Mouse (Mus musculus) intestine, postnatal 0 days (tissue): Measurements from ENCODE around the gene Slc9a9. TPM values are rescaled to one million over a fixed set of nuclear protein-coding genes. Genes with fewer than 3 reads are reported as not detected.

Experiments used
- ATAC-seq: fragments of 200-750 bp; cut with Nextera tagmentation; 2 replicates; pipeline ENCODE4 v1.8.0; 2017; ENCODE audit warnings: mild to moderate bottlenecking, moderate TSS enrichment, moderate library complexity
- H3K27ac ChIP-seq: fragments of 300-500 bp; sonication (generic); 2 replicates; pipeline ENCODE4 v1.5.1; 2014; ENCODE audit warnings: mild to moderate bottlenecking, low read depth, low read length, moderate library complexity
- H3K27me3 ChIP-seq: fragments of 300-500 bp; sonication (generic); replicated peaks from 2 replicates; pipeline ENCODE4 v1.6.1; 2014; ENCODE audit warnings: low read length, mixed read lengths; ENCODE audit not compliant: control insufficient read depth, insufficient read depth
- H3K36me3 ChIP-seq: fragments of 300-500 bp; sonication (generic); 2 replicates; pipeline ENCODE4 v1.6.1; 2014; ENCODE audit warnings: mild to moderate bottlenecking, moderate library complexity; ENCODE audit not compliant: control insufficient read depth, insufficient read depth
- H3K4me1 ChIP-seq: fragments of 300-500 bp; sonication (generic); replicated peaks from 2 replicates; pipeline ENCODE4 v1.6.1; 2014; ENCODE audit warnings: antibody characterized with exemption, low read length, mixed read lengths; ENCODE audit not compliant: control insufficient read depth, insufficient read depth
- H3K4me2 ChIP-seq: fragments of 300-500 bp; sonication (generic); replicated peaks from 2 replicates; pipeline ENCODE4 v1.6.1; 2014; ENCODE audit warnings: low read depth, mild to moderate bottlenecking, moderate library complexity
- H3K4me3 ChIP-seq: fragments of 300-500 bp; sonication (generic); 2 replicates; pipeline ENCODE4 v1.5.1; 2014; ENCODE audit warnings: low read depth, low read length
- H3K9ac ChIP-seq: fragments of 300-500 bp; sonication (generic); 2 replicates; pipeline ENCODE4 v1.6.1; 2014; ENCODE audit warnings: mild to moderate bottlenecking, low read depth, low read length
- H3K9me3 ChIP-seq: fragments of 300-500 bp; sonication (generic); 2 replicates; pipeline ENCODE4 v1.6.1; 2016; ENCODE audit warnings: mixed run types; ENCODE audit not compliant: control insufficient read depth
- CTCF ChIP-seq: sonication (generic); IDR thresholded peaks from 2 replicates; pipeline ENCODE4 v1.5.1; 2016; ENCODE audit warnings: low read depth, mild to moderate bottlenecking, control low read depth, antibody characterized with exemption, moderate library complexity
- WGBS: fragments of 180-500 bp; shearing (Covaris S2); extraction: QIAGEN DNeasy Blood & Tissue Kit; methylation state at CpG from one replicate; pipeline ENCODE4 v1.1.7; 2014; 5-methylcytosine and 5-hydroxymethylcytosine counted together
- polyA plus RNA-seq: library from polyadenylated mRNA; unstranded; fragments of >200 nt; fragmentation: Nextera tagmentation; extraction: Ambion mirVana; gene quantifications from 2 replicates; pipeline ENCODE4 v1.2.1, GENCODE M21; 2015

Gene Slc9a9
- polyA plus RNA-seq, 1 experiment from 2014 or later: 1.0 TPM

GRCm38 (mm10) chr9:94712084-94712483 is 42.4 kb downstream of the Slc9a9 start:
- Histone ChIP-seq H3K27ac (no peak overlapping the region), H3K36me3 (no peaks in the 10 kb centered on the region), H3K4me2 (no peak overlapping the region), H3K4me1 (no peaks in the 10 kb centered on the region), H3K27me3 (no peaks in the 10 kb centered on the region), H3K4me3 (no peak overlapping the region), H3K9ac (no peak overlapping the region), H3K9me3 (no peaks in the 10 kb centered on the region)
- WGBS: 90% methylated on average over 5 of the region's 5 CpGs
- ATAC-seq: no peak
- no peak for TF ChIP-seq CTCF

GRCm38 (mm10) chr9:94716695-94717094 is 47.0 kb downstream of the Slc9a9 start:
- no peak for TF ChIP-seq CTCF
- H3K27ac ChIP-seq: no peak overlapping the region
- no peaks in the 10 kb centered on the region for H3K36me3 ChIP-seq
- H3K4me3 ChIP-seq: no peak overlapping the region
- H3K27me3 ChIP-seq: no peaks in the 10 kb centered on the region
- no peaks in the 10 kb centered on the region for H3K4me1 ChIP-seq
- H3K4me2 ChIP-seq: no peak overlapping the region
- 72% methylated on average over 2 of the region's 2 CpGs for WGBS
- H3K9ac ChIP-seq: no peak overlapping the region
- no peak for ATAC-seq
- H3K9me3 ChIP-seq: no peaks in the 10 kb centered on the region

- Histone ChIP-seq H3K9me3 (no peaks in the 10 kb centered on the region), H3K36me3 (no peaks in the 10 kb centered on the region), H3K9ac (no peak overlapping the region), H3K27ac (no peak overlapping the region), H3K4me2 (no peak overlapping the region), H3K4me1 (no peaks in the 10 kb centered on the region), H3K27me3 (no peaks in the 10 kb centered on the region), H3K4me3 (no peak overlapping the region)
- WGBS: 87% methylated on average over 2 of the region's 2 CpGs
- no peak for TF ChIP-seq CTCF
- no peak for ATAC-seq
Measured at GRCm38 (mm10) chr9:94723631-94724030, 53.9 kb downstream of the Slc9a9 start.

- no peak overlapping the region for H3K4me2 ChIP-seq
- H3K27me3 ChIP-seq: no peaks in the 10 kb centered on the region
- no peak overlapping the region for H3K27ac ChIP-seq
- H3K9me3 ChIP-seq: no peaks in the 10 kb centered on the region
- no peak for ATAC-seq
- 92% methylated on average over 5 of the region's 5 CpGs for WGBS
- no peak overlapping the region for H3K9ac ChIP-seq
- no peak for TF ChIP-seq CTCF
- H3K4me1 ChIP-seq: no peaks in the 10 kb centered on the region
- H3K4me3 ChIP-seq: no peak overlapping the region
- no peaks in the 10 kb centered on the region for H3K36me3 ChIP-seq
Measured at GRCm38 (mm10) chr9:94725121-94725520, 55.4 kb downstream of the Slc9a9 start.

- Histone ChIP-seq H3K9ac (no peak overlapping the region), H3K4me2 (no peak overlapping the region), H3K9me3 (no peaks in the 10 kb centered on the region), H3K4me3 (no peak overlapping the region), H3K4me1 (no peaks in the 10 kb centered on the region), H3K27me3 (no peaks in the 10 kb centered on the region), H3K36me3 (no peaks in the 10 kb centered on the region), H3K27ac (no peak overlapping the region)
- TF ChIP-seq CTCF: peak; percentile 67
- WGBS: 34% methylated on average over 5 of the region's 5 CpGs
- ATAC-seq: no peak
Measured at GRCm38 (mm10) chr9:94727457-94727856, 57.7 kb downstream of the Slc9a9 start.

- WGBS: 88% methylated on average over 8 of the region's 8 CpGs
- Histone ChIP-seq H3K36me3 (no peaks in the 10 kb centered on the region), H3K9ac (no peak overlapping the region), H3K4me3 (no peak overlapping the region), H3K27me3 (no peaks in the 10 kb centered on the region), H3K9me3 (no peaks in the 10 kb centered on the region), H3K4me1 (no peaks in the 10 kb centered on the region), H3K27ac (no peak overlapping the region), H3K4me2 (no peak overlapping the region)
- no peak for TF ChIP-seq CTCF
- no peak for ATAC-seq
Measured at GRCm38 (mm10) chr9:94730396-94730795, 60.7 kb downstream of the Slc9a9 start.

- H3K4me1 ChIP-seq: no peaks in the 10 kb centered on the region
- no peaks in the 10 kb centered on the region for H3K27me3 ChIP-seq
- no peak overlapping the region for H3K27ac ChIP-seq
- no peak for ATAC-seq
- TF ChIP-seq CTCF: no peak
- H3K36me3 ChIP-seq: no peaks in the 10 kb centered on the region
- H3K9ac ChIP-seq: no peak overlapping the region
- H3K9me3 ChIP-seq: no peaks in the 10 kb centered on the region
- no peak overlapping the region for H3K4me2 ChIP-seq
- no peak overlapping the region for H3K4me3 ChIP-seq
- 76% methylated on average over 6 of the region's 6 CpGs for WGBS
Measured at GRCm38 (mm10) chr9:94732136-94732535, 62.4 kb downstream of the Slc9a9 start.
